ENCODE assay signal across 27 mouse cellular contexts in the genomic region with DNA sequence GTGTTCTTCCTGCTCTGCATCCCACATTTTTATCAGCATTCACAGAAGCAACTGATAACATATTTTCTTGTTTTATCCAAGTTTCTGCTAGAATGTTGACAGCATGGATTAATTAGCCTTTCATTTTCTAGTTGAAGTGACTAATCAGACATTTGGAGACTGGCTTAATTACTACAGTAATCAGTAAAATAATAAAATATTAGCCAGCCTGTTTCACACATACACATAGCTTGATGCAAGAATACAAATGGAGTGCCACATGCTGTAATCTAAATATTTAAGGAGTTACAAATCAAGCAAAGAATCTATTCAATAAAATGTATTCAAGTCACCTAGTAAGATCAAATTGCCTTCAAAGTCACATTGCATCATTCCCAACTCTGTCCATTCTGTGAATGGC.
"Had no signal": no experiment of that assay in that cellular context is flagged by ENCODE, and none has a peak within 500 bp of the region (broad histone marks: within the 10 kb centered on the region; RNA-seq: fewer than 3 reads in every experiment).

No protein-coding gene starts in this region.

- H3K9me3 ChIP-seq: heart, embryonic 10.5 days; heart, embryonic 12.5 days; hindbrain, embryonic 10.5 days; hindbrain, embryonic 12.5 days; intestine, embryonic 15.5 days; limb, embryonic 13.5 days; limb, embryonic 15.5 days; liver, embryonic 12.5 days had no signal

- H3K36me3 ChIP-seq: heart, embryonic 10.5 days; heart, embryonic 12.5 days; hindbrain, embryonic 10.5 days; hindbrain, embryonic 12.5 days; intestine, embryonic 15.5 days; limb, embryonic 13.5 days; limb, embryonic 15.5 days; liver, embryonic 12.5 days had no signal

- H3K4me1 ChIP-seq: heart, embryonic 10.5 days; heart, embryonic 12.5 days; hindbrain, embryonic 10.5 days; hindbrain, embryonic 12.5 days; intestine, embryonic 15.5 days; limb, embryonic 13.5 days; limb, embryonic 15.5 days; liver, embryonic 12.5 days had no signal

- H3K27me3 ChIP-seq: heart, embryonic 12.5 days; hindbrain, embryonic 12.5 days; intestine, embryonic 15.5 days; limb, embryonic 13.5 days; limb, embryonic 15.5 days; liver, embryonic 12.5 days had no signal

- H3K27ac ChIP-seq: gastrocnemius, adult 2 months; heart, embryonic 10.5 days; hindbrain, embryonic 10.5 days; hindbrain, embryonic 12.5 days; hindbrain, embryonic 14.5 days; intestine, embryonic 15.5 days; limb, embryonic 13.5 days; limb, embryonic 15.5 days; liver, embryonic 12.5 days; liver, embryonic 14.5 days had no signal

- DNase-seq: gastrocnemius, adult 2 months; gastrocnemius, postnatal 10 days; gastrocnemius, postnatal 25 days; heart, adult 18-20 months; heart, postnatal 10 days; heart, postnatal 4 days; kidney, adult 18-20 months; kidney, adult 8-10 months; kidney, postnatal 10 days; kidney, postnatal 25 days; kidney, postnatal 4 days; layer of hippocampus, adult 9-11 months; layer of hippocampus, postnatal 36 days; left cerebral cortex, postnatal 4 days had no signal

- H3K4me3 ChIP-seq: gastrocnemius, adult 2 months; heart, embryonic 10.5 days; heart, embryonic 12.5 days; hindbrain, embryonic 10.5 days; hindbrain, embryonic 12.5 days; intestine, embryonic 15.5 days; limb, embryonic 13.5 days; limb, embryonic 15.5 days; liver, embryonic 12.5 days had no signal

- H3K9ac ChIP-seq: heart, embryonic 12.5 days; hindbrain, embryonic 12.5 days; hindbrain, embryonic 14.5 days; intestine, embryonic 15.5 days; limb, embryonic 13.5 days; limb, embryonic 15.5 days; liver, embryonic 12.5 days; liver, embryonic 14.5 days had no signal

- ATAC-seq: hindbrain, embryonic 16.5 days; inflammation-experienced regulatory T-cells, adult 6 months; intestine, embryonic 15.5 days; intestine, postnatal 0 days; liver, embryonic 12.5 days had no signal

- H3K4me2 ChIP-seq: heart, embryonic 12.5 days; hindbrain, embryonic 12.5 days; hindbrain, embryonic 14.5 days; intestine, embryonic 15.5 days; limb, embryonic 13.5 days; limb, embryonic 15.5 days; liver, embryonic 12.5 days had no signal
